Mouse (Mus musculus) heart, embryonic 16.5 days (tissue): ENCODE results near the gene Zfp37. TPM values are rescaled to one million over a fixed set of nuclear protein-coding genes. Genes with fewer than 3 reads are reported as not detected.
"Not testable (repeated sequence)": the region's sequence is repeated elsewhere in the genome, so short reads cannot be mapped to it uniquely, and the experiment has no call there.

Source experiments
- ATAC-seq: fragments of 200-750 bp; cut with Nextera tagmentation; replicated peaks from 2 replicates; pipeline ENCODE4 v1.8.0; 2017; ENCODE audit warnings: moderate number of reproducible peaks; ENCODE audit not compliant: insufficient read depth, low FRiP score; ENCODE audit errors: extremely low read depth
- H3K27ac ChIP-seq: fragments of 300-500 bp; sonication (generic); 2 replicates; pipeline ENCODE4 v1.5.1; 2014; ENCODE audit warnings: mild to moderate bottlenecking, low read length, control low read depth, moderate library complexity
- H3K27me3 ChIP-seq: fragments of 300-500 bp; sonication (generic); 2 replicates; pipeline ENCODE4 v1.6.1; 2014; ENCODE audit warnings: low read length, mixed read lengths; ENCODE audit not compliant: control insufficient read depth, insufficient read depth
- H3K36me3 ChIP-seq: fragments of 300-500 bp; sonication (generic); 2 replicates; pipeline ENCODE4 v1.6.1; 2014; ENCODE audit not compliant: control insufficient read depth, insufficient read depth
- H3K4me1 ChIP-seq: fragments of 300-500 bp; sonication (generic); 2 replicates; pipeline ENCODE4 v1.6.1; 2014; ENCODE audit warnings: low read length, mixed read lengths; ENCODE audit not compliant: control insufficient read depth, insufficient read depth
- H3K4me2 ChIP-seq: fragments of 300-500 bp; sonication (generic); 2 replicates; pipeline ENCODE4 v1.6.1; 2014; ENCODE audit warnings: low read depth, mild to moderate bottlenecking, control low read depth, low read length
- H3K4me3 ChIP-seq: fragments of 300-500 bp; sonication (generic); 2 replicates; pipeline ENCODE4 v1.5.1; 2014; ENCODE audit warnings: mild to moderate bottlenecking, control low read depth, low read length
- H3K9ac ChIP-seq: fragments of 300-500 bp; sonication (generic); 2 replicates; pipeline ENCODE4 v1.6.1; 2014; ENCODE audit warnings: low read length, control low read depth
- H3K9me3 ChIP-seq: fragments of 300-500 bp; sonication (generic); replicated peaks from 2 replicates; pipeline ENCODE4 v1.6.1; 2016; ENCODE audit warnings: low read length; ENCODE audit not compliant: control insufficient read depth
- WGBS: fragments of 180-500 bp; shearing (Covaris S2); extraction: QIAGEN DNeasy Blood & Tissue Kit; methylation state at CpG from one replicate; pipeline ENCODE4 v1.1.7; 2014; 5-methylcytosine and 5-hydroxymethylcytosine counted together
- polyA plus RNA-seq: library from polyadenylated mRNA; unstranded; fragments of >200 nt; fragmentation: Nextera tagmentation; extraction: Ambion mirVana; gene quantifications from 2 replicates; pipeline ENCODE4 v1.2.1, GENCODE M21; 2015

Zfp37 gene
- polyA plus RNA-seq, result 4.9 and 5.7 TPM in 2 replicates

DNA sequence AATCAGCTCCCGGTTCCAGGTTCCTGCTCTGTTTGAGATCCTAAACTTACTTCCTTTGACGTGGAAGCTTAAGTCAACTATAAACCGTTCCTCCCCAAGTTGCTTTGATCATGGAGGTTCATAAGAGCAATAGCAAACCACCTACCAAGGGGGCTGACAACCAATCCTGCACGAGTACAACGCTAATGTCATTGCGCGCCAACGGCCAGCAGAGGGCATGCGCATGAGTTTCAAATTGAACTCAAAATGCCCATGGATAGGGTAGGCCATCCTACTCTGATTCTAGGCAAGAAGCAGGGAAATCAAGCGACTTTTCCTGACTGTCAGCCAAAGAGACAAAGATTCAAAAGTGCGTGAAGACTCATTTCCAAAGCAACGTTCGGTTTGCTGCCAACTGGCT, at the start of gene Zfp37:
Zfp37 (minus strand) TSS at position 279 of the 400 bp plus-strand sequence.
- H3K9me3 ChIP-seq, result no peaks in the 10 kb centered on the region
- no peak within 1 kb of the TSS for H3K9ac ChIP-seq
- 69% methylated on average over 13 of the region's 13 CpGs for WGBS
- no peak within 1 kb of the TSS for H3K4me2 ChIP-seq
- no peaks in the 10 kb centered on the region for H3K27me3 ChIP-seq
- no peak within 1 kb of the TSS for H3K27ac ChIP-seq
- ATAC-seq, result no peak
- no peaks in the 10 kb centered on the region for H3K36me3 ChIP-seq
- H3K4me1 ChIP-seq, result no peaks in the 10 kb centered on the region
- no peak within 1 kb of the TSS for H3K4me3 ChIP-seq

DNA sequence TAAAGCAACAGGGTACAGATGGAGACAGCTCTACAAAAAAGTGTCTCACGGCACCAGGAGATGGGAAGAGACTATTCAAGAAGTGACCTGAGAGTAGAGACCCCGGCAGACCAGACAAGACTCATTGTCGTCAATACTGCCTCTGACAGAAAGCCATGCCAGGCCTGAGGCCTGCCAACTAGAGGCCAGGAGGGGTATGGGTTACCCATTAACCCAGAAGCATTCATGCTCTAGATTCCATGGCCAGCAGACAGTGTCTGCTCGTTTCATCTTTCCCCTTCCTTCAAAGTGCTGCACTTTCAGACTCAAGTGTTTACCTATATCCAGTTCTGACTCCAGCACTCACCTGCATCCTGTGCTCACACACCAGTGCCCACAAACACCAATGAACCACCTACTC, 47.2 kb upstream of the Zfp37 start:
- Histone ChIP-seq H3K4me3 (no peak overlapping the region), H3K27me3 (no peaks in the 10 kb centered on the region), H3K4me1 (0 out of 2 replicates have a peak, but pooled peaks cover 2% of the 10 kb centered on the region), H3K27ac (no peak overlapping the region), H3K9ac (no peak overlapping the region), H3K4me2 (no peak overlapping the region), H3K9me3 (no peaks in the 10 kb centered on the region), H3K36me3 (no peaks in the 10 kb centered on the region)
- ATAC-seq, result no peak
- WGBS, result 84% methylated on average over 4 of the region's 4 CpGs

DNA sequence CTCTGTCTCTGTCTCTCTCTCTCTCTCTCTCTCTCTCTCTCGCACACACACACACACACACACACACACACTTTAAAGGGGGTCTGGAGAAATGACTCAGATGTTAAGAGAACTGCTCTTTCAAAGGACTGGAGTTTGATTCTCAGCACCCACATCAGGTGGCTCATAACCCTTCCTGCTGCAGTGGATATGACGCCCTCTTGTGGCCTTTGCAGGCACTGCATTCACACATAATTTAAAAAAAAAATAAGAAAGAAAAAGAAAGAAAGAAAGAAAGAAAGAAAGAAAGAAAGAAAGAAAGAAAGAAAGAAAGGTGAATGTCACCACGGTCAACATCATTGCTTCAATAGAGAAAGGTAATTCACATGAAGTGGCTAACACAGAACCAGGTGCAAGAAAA, 46.4 kb upstream of the Zfp37 start:
- no peak overlapping the region for H3K27ac ChIP-seq
- H3K9ac ChIP-seq, result no peak overlapping the region
- no peak for ATAC-seq
- no peak overlapping the region for H3K4me3 ChIP-seq
- no peaks in the 10 kb centered on the region for H3K36me3 ChIP-seq
- H3K4me2 ChIP-seq, result no peak overlapping the region
- WGBS, result 64% methylated on average over 3 of the region's 3 CpGs
- H3K4me1 ChIP-seq, result 0 out of 2 replicates have a peak, but pooled peaks cover 2% of the 10 kb centered on the region
- no peaks in the 10 kb centered on the region for H3K27me3 ChIP-seq
- H3K9me3 ChIP-seq, result no peaks in the 10 kb centered on the region

- H3K4me2 ChIP-seq, result no peak overlapping the region
- no peak overlapping the region for H3K4me3 ChIP-seq
- no peak overlapping the region for H3K9ac ChIP-seq
- no peaks in the 10 kb centered on the region for H3K9me3 ChIP-seq
- no peak for ATAC-seq
- no peaks in the 10 kb centered on the region for H3K27me3 ChIP-seq
- WGBS, result 58% methylated on average over 10 of the region's 10 CpGs
- no peaks in the 10 kb centered on the region for H3K36me3 ChIP-seq
- H3K4me1 ChIP-seq, result 0 out of 2 replicates have a peak, but pooled peaks cover 2% of the 10 kb centered on the region
- H3K27ac ChIP-seq, result no peak overlapping the region
These were observed 45.8 kb upstream of the Zfp37 start for GRCm38 (mm10) chr4:62276642-62277041.

DNA sequence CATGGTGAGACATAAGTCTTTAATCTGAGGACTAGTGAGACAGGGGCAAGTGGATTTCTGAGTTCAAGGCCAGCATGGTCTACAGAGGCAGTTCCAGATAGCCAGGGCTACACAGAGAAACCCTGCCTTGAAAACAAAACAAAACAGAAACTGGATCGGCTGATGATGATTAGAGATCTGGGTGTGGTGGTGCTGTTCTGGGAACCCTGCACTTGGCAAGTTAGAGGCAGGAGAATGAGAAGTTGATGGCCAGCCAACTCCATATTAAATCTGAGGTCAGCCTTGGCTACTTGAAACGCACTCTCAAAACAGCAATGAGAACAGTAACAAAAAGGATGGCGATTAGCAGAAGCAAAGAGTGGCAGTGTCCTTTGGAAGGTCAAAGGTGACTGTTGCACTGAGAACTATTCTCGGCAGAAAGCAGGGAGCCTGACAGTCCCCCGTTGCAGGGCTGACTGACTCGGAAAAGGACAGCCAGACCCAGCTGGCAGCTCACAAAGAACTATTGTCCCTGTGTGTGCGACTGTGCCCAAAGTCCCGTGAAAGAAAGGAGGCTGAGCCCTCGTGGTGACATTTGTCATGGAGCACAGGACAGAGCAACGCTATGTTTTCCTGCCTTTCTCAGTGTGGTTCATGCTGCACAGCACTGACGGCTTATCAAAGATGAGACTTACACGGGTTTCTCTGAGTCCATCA, 44.1 kb upstream of the Zfp37 start:
- no peak overlapping the region for H3K9ac ChIP-seq
- H3K27ac ChIP-seq, result no peak overlapping the region
- WGBS, result 27% methylated on average over 12 of the region's 12 CpGs
- no peaks in the 10 kb centered on the region for H3K36me3 ChIP-seq
- no peaks in the 10 kb centered on the region for H3K27me3 ChIP-seq
- no peaks in the 10 kb centered on the region for H3K9me3 ChIP-seq
- no peak overlapping the region for H3K4me2 ChIP-seq
- no peak overlapping the region for H3K4me3 ChIP-seq
- 0 out of 2 replicates have a peak, but pooled peaks cover 2% of the 10 kb centered on the region for H3K4me1 ChIP-seq
- ATAC-seq, result no peak

DNA sequence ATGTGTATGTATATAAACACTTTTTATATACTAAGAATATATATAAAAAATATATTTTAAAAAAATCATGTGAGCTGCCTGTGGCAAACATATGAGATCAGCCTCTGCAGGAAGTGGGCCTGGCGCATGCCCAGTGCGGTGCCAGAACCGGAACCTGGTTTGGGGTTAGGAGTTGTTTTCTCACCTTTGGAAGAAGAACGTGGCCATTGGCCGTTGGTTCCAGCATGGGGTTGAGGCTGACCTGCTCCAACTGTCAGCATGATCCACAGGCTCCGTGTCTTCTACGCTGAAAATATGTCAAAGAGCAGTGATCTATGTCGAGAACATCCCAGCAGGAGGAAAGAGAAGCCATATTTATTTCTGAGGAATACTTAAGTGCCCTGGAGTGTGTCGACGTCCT, 43.1 kb upstream of the Zfp37 start:
- H3K27ac ChIP-seq, result no peak overlapping the region
- no peak overlapping the region for H3K9ac ChIP-seq
- no peak overlapping the region for H3K4me2 ChIP-seq
- no peak for ATAC-seq
- 0 out of 2 replicates have a peak, but pooled peaks cover 2% of the 10 kb centered on the region for H3K4me1 ChIP-seq
- H3K27me3 ChIP-seq, result no peaks in the 10 kb centered on the region
- H3K9me3 ChIP-seq, result no peaks in the 10 kb centered on the region
- H3K4me3 ChIP-seq, result no peak overlapping the region
- WGBS, result 90% methylated on average over 10 of the region's 10 CpGs
- no peaks in the 10 kb centered on the region for H3K36me3 ChIP-seq

DNA sequence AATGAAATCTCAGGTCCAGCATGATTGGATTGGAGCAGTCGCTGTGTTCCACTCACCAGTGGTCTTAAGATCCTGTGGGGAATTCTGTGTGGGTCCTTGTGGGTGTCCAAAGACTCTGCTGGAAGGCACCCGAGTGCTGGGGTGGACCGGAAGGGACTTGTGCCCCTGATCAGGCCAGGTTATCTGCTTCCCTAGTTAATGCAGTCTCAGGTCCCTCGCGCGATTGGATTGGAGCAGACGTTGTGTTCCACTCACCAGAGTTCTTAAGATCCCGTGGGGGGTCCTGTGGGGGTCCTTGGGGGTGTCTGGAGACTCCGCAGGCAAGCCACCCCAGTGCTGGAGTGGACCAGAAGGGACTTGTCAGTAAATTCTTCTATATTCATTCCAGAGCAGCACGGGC, 41.8 kb upstream of the Zfp37 start:
- Histone ChIP-seq H3K36me3 (no peaks in the 10 kb centered on the region), H3K4me3 (no peak overlapping the region), H3K9ac (no peak overlapping the region), H3K27me3 (no peaks in the 10 kb centered on the region), H3K4me2 (no peak overlapping the region), H3K27ac (no peak overlapping the region), H3K4me1 (0 out of 2 replicates have a peak, but pooled peaks cover 2% of the 10 kb centered on the region), H3K9me3 (no peaks in the 10 kb centered on the region)
- 85% methylated on average over 10 of the region's 10 CpGs for WGBS
- ATAC-seq, result no peak

- H3K9me3 ChIP-seq, result no peaks in the 10 kb centered on the region
- H3K27ac ChIP-seq, result no peak overlapping the region
- H3K4me1 ChIP-seq, result no peaks in the 10 kb centered on the region
- no peak for ATAC-seq
- H3K9ac ChIP-seq, result no peak overlapping the region
- no peaks in the 10 kb centered on the region for H3K27me3 ChIP-seq
- no peaks in the 10 kb centered on the region for H3K36me3 ChIP-seq
- no peak overlapping the region for H3K4me3 ChIP-seq
- H3K4me2 ChIP-seq, result no peak overlapping the region
- 59% methylated on average over 10 of the region's 10 CpGs for WGBS
These were observed 36.3 kb upstream of the Zfp37 start for GRCm38 (mm10) chr4:62267101-62267500.

DNA sequence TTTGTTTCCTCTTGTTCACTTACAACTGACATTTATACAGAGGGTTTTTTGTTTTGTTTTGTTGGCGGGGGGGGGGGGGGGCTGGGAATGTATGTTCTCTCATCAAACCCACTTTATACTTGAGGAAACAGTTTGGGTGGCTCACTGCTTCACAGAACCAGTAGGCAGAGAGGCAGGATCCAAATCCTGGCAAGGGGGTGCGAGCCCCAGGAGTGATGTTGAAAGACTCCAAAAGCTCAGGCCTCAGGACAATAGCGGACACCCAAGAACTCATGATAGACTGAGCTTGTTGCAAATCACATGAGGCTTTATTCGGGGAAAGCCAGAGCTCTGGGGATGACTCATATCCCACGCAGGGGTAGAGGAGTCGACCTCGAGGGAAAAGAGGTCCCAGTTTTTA, 35.2 kb upstream of the Zfp37 start:
- H3K4me2 ChIP-seq, H3K27me3 ChIP-seq, H3K9ac ChIP-seq, ATAC-seq, H3K27ac ChIP-seq, H3K9me3 ChIP-seq, H3K4me3 ChIP-seq, H3K4me1 ChIP-seq, H3K36me3 ChIP-seq: not testable (repeated sequence)
- 84% methylated on average over 7 of the region's 7 CpGs for WGBS
